Mouse (Mus musculus): ENCODE results near the gene Recql5.
A peak's percentile ranks its signal among the peaks of the same experiment; 100 is the strongest.

Gene Recql5

DNA sequence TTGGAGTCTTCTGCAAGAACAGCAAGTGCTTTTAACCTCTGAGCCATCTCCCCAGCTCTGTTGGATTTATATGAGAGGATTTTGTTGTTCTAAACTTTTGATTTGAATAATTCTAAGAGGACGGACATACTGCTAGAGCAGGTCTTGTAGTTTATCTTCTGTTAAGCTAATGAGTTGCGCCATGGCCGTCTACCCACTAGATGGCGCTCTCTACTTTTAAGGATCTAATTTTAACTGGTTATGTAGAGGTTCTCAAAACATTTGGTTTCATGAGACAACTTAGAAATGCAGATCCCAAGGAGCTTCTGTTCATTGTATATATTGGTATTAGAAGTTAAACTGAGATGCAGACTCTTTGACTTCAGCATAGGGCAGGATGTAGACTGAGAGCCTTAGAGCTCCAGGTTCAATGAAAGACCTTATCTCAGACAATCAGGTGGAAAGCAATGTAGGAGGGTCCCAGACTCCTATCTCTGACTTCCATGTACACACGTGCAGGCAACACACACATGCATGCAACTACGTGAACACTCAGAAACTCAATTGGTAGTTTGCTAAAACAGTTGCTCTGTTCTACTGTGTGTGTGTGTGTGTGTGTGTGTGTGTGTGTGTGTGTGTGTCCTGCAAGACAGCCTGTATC lies 6.5 kb upstream of the Recql5 start:
- peak; percentile 54 to 63 for DNase-seq (ENCODE audit: low spot score in 2 of 2)

DNA sequence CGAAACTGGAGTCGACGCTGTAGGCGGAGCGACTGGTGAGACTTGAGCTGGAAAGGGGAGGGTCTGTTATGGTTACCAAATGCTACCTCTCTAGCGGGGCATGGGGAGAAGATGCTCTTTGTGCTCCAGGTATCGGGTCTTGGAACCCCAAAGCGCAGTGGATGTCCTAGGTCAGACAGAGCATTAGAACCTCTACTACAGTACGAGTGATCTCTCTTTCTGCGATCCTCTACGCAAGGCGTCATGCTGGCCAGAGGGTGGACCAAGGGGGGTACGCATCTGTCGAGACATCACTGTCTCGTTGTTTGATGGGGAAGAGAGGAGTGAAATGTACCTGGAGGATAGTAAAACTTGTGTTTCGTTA lies 452 bp upstream of the Recql5 start:
- no peak for DNase-seq (ENCODE audit: low spot score in 2 of 2)

DNA sequence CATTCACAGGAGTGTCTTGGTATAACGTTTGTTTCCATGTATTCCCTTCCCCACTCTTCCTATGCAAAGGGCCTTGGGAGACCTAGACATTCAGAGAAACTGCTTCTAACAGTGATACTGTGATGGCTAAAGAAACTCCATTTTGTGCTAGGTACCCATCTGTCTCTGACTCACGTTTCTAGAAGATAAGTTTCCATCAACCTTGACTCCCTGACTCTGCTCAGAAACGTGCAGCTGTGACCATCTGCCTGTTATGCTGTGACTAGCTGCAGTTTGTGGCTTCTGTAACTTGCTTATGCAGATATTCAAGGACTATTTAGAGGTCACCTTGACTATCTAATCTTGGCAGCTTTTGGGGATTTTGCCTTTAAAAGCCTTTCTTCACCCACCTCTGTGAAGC lies 2.0 kb downstream of the Recql5 start:
- DNase-seq (ENCODE audit: low spot score in 2 of 2): no peak

DNA sequence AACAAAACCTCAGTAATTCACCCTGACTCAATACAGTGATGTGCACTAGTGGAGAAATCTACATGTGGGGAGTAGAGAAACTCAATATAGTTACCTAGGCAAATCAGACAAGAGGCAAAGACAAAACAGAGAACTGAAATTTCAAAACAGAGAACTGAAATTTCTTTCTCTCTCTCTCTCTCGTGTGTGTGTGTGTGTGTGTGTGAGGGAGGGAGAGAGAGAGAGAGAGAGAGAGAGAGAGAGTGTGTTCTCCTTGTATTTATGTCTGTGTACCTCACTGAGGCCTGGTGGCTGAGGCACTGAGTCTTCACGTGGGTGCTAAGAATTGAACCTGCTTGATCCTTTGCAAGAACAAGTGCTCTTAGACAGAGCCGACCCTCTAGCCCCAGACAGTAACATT lies 3.5 kb downstream of the Recql5 start:
- no peak for DNase-seq (ENCODE audit: low spot score in 2 of 2)

DNA sequence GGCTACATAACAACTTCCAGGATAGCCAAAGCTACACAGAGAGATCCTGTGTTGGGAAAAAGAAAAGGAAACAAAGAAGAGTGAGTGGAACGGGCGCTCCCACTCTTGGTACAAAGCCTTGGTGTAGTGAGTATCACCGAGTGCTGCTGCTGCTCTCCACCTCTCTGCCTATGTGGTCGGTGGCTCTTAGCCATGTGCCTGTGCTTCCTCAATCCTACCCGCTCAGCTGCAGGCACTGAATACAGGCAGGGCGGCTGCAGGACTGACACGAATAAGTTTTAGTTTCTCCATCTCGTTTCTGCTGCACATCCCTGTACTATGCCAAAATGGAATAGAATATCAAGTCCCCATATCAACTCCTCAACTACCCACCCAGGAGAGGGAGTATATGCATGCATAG lies 4.2 kb downstream of the Recql5 start:
- no peak for DNase-seq (ENCODE audit: low spot score in 2 of 2)

DNA sequence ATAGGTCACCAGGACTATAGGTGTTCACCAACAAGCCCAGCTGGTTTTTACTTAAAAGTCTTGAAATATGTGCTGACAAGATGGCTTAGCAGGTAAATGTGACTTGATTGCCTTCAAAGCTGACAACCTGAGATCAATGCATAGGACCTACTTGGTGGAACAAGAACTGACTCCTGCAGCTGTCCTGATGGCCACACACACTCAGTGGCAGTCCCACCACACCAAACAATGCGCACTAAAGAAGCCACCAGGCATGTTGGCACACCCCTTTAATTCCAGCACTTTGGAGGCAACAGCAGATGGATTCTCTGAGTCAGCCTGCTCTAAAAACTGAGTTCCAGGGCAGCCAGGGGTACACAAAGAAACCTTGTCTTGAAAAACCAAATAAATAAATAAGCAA lies 11.3 kb downstream of the Recql5 start:
- no peak for DNase-seq (ENCODE audit: low spot score in 2 of 2)

DNA sequence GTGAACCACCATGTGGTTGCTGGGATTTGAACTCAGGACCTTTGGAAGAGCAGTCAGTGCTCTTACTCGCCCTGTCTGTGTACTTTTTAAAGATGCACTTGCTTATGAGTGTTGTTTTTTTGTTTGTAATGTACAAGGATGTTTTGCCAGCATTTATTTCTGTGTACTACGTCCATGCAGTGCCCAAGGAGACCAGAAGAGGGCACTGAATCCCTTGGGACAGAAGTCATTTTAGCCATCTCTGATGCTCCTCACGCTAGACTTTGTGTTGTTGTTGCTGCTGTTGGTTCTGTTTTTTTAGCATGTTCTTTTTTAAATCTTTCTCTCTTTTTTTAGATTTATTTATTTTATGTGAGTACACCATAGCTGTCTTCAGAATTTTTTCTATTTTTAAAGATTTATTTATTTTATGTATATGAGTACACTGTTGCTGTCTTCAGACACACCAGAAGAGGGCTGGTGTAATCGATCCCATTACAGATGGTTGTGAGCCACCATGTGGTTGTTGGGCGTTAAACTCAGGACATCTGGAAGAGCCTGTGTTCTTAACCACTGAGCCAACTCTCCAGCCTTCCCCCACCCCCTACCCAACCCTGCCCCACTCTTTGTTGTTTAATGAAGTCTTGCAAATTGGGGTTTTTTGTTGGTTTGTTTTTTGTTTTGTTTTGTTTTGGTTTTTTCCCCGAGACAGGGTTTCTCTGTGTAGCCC lies 13.0 kb downstream of the Recql5 start:
- no peak for DNase-seq (ENCODE audit: low spot score in 2 of 2)

DNA sequence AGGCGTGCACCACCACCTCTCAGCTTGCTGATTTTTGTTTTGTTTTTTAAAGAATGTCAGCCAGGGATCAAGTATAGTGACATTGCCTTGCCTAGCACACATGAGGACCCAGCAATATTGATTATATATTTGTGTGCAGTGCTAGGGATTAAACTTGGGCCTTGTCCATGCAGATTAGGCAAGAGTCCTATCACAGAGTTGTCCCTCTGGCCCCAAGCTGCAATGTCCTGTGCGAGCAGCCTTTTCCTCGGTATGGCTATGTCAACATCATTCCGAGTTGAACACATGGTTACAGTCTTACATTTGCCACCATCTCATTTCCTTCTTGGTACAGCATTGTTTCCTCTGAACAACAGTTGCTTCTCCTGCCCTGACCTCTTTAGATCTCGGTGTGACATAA lies 14.2 kb downstream of the Recql5 start:
- DNase-seq (ENCODE audit: low spot score in 2 of 2): no peak

DNA sequence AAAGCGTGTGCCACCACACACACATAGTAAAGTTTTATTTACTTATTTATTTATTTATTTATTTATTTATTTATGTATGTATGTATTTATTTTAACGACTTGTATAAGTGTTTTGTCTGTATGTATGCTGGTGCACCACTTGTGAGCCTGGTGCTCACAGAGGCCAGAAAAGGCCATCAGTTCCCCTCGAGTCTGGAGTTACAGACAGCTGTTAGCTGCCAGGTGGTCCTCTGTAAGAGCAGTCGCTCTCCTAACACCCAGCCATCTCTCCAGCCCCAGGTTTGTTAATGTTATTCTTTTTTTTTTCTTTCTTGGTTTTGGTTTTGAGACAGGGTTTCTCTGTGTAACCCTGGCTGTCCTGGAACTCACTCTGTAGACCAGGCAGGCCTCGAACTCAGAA lies 14.6 kb downstream of the Recql5 start:
- DNase-seq (ENCODE audit: low spot score in 2 of 2): no peak

DNA sequence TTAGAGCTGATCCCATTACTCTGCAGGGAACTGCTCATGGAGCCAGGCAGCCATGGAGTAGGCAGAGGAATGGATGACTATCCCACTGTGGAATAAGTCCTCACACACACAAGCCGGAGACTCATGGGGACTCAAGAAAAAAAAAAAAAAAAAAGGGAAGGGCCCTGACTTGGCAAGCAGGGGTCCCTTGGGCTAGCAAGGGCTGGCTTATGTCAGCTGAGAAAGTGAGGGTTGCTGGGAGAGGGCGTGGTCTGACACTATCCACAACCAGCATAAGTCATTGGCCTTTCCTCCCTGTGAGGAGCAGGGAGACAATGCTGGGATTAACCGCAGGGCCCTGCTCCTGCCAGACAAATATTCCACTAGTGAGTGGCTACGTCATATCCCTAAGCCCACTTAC lies 16.7 kb downstream of the Recql5 start:
- DNase-seq (ENCODE audit: low spot score in 2 of 2): no peak

DNA sequence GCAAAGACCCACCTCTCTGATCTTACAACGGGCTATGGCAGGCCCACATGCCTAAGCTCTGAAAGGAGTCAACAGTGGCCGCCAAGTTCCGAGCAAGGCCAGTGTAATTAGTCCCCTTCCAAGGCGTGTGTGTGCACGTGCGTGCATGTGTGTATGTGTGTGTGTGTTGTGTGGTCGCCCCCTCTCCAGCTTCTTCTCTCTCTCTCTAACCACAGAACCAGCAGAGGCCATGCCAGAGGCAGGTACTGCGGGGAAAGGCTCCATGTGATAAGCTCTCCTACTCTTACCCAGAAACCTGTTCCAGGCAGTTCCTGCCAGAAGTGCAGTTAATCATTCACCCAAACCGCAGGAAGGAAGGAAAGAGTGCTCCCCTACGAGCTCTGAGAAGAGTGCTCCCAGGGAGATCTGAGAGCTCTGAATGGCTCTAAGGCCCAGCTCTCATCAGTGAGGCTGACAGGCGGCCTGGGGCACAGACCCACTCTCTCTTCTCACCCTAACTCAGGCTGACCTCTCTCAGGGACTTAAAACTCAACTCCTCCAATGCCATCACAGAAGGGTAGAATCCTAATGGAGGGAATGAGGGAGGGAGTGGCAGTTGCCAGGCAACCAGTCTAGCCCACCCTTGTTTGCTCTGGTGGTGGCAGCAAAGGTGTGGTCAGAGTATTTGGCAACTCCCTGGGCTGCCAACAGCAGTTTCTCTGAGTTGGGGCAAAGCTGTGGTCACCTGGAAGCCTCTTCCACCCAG lies 21.5 kb downstream of the Recql5 start, which contains the start of gene Smim6:
Gene Smim6, plus strand, starts transcription at position 386 of the 745 bp plus-strand sequence.
- DNase-seq (ENCODE audit: low spot score in 2 of 2): peak; percentile 36 to 49

DNA sequence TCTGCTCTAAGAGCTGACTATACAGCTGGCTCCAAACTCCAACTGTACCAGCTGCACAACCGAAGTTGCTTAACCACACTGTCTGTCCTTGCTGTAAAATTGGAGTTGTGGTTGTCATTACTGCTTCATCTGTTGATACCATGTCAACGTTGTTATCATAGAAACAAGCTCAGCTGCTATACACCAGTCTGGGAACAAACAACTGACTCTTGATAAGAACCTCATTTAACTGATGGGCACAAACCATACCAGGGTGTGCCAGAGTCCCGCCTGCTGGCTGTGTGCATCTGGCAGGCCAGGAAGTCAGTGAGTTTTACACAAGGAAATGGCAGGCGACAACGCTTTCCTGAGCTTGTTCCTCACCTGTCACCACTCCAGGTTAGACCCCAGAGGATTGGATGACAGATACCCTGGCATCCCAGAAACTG lies 22.1 kb downstream of the Recql5 start:
- DNase-seq (ENCODE audit: low spot score in 2 of 2): peak; percentile 41 to 51

DNA sequence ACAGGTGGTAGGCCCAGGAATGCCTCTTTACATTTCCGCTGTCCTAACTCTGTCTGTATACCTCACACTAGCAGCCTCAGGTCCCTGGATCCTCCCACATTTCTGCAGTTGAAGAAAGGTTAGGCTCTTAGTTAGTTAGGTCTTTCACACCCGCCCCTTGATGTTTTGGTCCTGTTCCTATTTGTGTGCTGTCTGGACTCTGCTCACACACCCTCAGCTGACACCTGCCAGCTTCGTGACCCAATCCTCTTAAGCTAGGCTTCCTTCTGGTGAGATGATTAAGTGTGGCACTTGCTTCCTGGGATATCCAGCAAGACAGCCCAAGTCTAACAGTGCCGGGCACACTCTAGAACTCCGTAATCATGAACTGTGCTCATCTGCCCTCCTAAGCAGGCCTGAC lies 26.8 kb downstream of the Recql5 start:
- no peak for DNase-seq (ENCODE audit: low spot score in 2 of 2)

DNA sequence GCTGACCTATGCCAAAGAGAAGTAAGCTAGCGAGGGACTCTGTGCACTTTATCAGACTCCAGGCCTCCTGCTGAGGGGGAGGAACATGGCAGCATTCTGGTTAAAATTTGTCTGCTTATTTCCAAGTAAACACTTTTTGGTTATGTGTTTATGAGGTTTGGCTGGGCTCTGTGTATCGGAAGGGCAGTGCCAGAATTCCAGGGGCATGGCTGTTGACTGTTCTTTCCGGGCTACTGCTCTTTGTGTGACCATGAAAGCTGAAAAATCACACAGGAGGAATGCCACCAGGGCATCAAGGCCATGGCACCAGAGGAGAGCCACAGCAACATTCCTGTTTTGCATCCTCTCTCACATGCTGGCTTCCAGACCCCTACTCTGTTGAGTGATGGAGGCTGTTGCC lies 27.2 kb downstream of the Recql5 start:
- DNase-seq (ENCODE audit: low spot score in 2 of 2): no peak

DNA sequence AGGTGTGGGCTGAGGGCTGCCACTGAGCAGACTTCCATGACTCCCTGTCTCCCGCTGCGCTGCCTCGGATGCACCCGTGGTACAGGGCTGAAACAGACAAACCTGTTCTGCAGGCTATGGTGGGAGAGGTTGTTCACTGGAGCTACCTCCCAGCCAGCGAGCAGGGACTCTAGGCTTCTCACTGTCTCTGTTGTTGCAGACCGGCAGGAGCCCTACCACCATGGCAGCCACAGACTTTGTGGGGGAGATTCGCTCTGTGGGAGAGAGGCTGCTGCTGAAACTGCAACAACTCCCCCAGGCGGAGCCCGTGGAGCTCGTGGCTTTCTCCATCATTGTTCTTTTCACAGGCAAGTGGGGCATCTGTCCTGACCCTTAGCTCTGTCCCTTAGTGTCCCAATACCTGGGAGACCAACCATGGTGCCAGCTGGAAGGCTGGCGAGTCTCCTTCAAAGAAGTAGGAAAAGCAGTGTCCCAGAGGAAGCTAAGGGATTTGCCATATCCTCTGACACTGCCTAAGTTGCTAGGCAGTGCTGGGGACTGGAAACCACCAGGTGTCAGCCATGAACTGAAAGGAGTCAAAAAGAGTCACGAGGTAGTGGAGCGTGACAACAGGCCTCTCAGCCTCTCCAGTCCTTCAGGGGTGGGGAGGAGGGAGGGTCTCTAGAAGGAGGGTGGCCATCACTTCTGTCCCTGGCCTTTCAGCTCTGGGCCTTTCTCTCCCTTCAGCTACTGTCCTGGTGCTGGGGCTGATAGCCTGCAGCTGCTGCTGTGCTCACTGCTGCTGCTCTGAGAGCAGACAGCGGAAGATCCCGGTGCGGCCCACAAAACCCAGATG lies 28.1 kb downstream of the Recql5 start:
- DNase-seq (ENCODE audit: low spot score in 2 of 2): peak; percentile 55 to 63

DNA sequence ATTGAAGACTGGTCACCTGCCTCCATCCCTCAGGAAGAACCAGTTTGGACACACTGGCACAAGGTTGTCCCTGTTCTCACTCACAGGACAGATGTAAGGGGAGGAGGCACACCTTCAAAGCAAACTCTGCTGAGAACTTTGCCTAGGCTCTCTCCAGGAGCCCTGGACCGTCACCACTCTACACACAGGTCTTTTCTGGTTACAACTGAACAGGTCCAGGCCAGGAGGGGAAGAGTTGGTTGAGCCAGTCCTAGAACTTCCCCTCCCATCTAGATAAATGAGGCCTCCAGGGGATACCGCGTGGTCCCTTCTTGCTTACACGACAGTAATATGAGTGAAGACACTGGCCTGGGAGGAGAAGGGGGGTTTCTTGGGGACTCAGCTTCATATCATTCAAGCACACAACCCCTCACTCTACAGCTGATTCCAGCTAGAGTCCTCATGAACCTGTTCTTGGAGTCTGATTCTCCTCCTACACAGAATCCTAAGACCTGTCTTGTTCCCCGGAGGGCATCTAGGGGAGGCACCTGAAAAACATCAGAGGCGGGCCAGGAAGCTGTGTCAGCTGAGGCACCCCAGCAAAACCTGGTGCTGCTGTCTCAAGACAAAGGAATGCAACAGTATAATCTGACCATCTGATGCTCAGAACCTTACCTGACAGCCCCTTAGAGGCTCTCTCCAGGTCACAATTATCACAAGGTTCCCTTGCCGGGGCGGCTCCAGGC lies 28.9 kb downstream of the Recql5 start:
- DNase-seq (ENCODE audit: low spot score in 2 of 2): no peak

DNA sequence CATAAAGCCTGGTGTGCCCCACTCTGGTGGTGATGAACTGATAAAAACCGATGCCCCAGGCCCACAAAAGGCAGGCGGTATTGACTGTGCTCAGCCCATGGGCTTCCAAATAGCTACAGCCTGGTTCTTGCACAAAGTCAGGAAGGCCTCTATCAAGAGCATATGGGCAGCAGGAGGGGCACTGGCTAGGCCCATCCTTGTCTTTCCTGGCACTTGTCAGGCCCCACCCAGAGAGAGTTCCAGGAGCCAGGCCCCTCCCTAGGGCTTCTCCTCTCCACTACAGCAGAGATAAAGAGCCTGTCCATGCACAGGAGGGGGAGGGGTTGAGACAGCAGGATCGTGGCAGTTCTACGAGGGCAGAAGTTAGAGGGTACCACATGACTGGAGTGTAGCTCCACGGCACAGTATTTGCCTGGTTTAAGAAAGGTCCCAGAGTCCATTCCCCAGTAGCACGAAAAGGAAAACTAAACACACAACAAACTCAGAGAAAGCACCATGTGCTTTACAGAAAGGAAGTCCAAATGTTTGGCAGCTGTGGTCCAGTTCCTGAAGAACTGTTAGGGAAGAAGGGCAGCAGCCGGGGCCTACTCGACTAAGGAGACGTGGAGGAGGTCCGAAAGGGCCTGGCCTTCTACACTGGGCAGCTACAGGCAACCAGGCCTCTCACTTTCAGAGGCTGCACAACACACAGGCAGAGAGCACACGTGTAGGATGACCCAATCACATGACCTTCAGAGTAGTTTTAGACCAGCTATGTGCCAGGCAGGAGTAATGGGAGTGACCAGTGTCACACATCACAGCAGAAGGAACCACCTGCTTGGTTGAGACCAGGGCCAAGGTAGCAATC lies 29.7 kb downstream of the Recql5 start:
- peak in 1 of 2 experiments; percentile 37 for DNase-seq (ENCODE audit: low spot score in 2 of 2)

DNA sequence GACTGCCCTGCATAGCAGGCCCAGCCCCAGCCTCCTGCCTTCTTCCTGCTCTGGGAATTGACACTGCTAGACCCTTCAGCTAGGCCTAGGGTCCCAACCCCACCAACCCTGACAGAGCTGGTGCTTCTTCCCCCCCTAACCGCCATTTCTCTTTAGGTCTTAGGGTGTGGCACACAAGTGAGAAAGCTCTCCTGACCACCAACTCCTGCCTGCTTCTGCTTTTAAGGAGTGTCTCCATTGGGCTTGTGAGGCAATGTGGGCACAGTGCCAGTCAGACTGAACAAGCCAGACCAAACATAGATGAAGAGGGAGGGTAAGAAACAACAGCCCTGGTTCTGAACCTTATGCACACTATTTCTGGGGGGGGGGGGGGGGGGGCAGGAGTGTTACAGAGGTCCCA lies 30.4 kb downstream of the Recql5 start:
- DNase-seq (ENCODE audit: low spot score in 2 of 2): peak; percentile 66 to 82

DNA sequence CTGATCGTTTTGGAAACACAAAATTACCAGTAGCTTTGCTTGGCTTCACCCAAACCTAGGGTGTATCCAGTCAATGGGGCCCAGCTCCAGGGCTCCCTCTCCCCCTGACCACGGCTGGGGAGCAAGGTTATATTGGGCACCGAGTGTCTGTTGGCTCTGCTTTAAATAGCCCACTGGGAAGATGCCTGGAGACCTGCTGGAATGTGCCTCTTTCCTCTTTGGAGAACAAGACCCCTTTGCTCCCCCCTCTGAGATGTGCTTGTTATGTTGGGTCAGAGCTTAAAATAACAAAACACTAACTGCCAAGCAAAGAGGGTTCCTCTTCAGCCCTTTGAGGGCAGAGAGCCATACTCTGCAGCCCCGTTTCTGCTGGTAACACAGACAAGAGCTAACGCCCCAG lies 31.1 kb downstream of the Recql5 start:
- DNase-seq (ENCODE audit: low spot score in 2 of 2): no peak

Measured in urinary bladder, postnatal 36 days (tissue).